Mouse (Mus musculus) heart, postnatal 0 days (tissue): ENCODE results near the gene Fsd1l. TPM values are rescaled to one million over a fixed set of nuclear protein-coding genes. Genes with fewer than 3 reads are reported as not detected.
A peak's percentile ranks its signal among the peaks of the same experiment; 100 is the strongest.

Source experiments
- ATAC-seq: fragments of 200-750 bp; cut with Nextera tagmentation; 2 replicates; pipeline ENCODE4 v1.8.0; 2017; ENCODE audit warnings: low read depth, moderate number of reproducible peaks, moderate library complexity; ENCODE audit not compliant: insufficient read depth
- DNase-seq: peaks from one replicate; pipeline ENCODE4 v3.0.0-alpha.2; 2016; ENCODE audit warnings: low spot score
- H3K27ac ChIP-seq: fragments of 300-500 bp; sonication (generic); 2 replicates; pipeline ENCODE4 v1.5.1; 2014; ENCODE audit warnings: low read depth, mild to moderate bottlenecking
- H3K27me3 ChIP-seq: fragments of 300-500 bp; sonication (generic); 2 replicates; pipeline ENCODE4 v1.6.1; 2014; ENCODE audit warnings: low read length, mixed read lengths; ENCODE audit not compliant: control insufficient read depth, insufficient read depth
- H3K36me3 ChIP-seq: fragments of 300-500 bp; sonication (generic); replicated peaks from 2 replicates; pipeline ENCODE4 v1.6.1; 2014; ENCODE audit warnings: low read length, mixed read lengths; ENCODE audit not compliant: control insufficient read depth, insufficient read depth
- H3K4me1 ChIP-seq: fragments of 300-500 bp; sonication (generic); 2 replicates; pipeline ENCODE4 v1.6.1; 2014; ENCODE audit warnings: antibody characterized with exemption; ENCODE audit not compliant: control insufficient read depth, insufficient read depth
- H3K4me2 ChIP-seq: fragments of 300-500 bp; sonication (generic); 2 replicates; pipeline ENCODE4 v1.6.1; 2014; ENCODE audit warnings: low read depth, mild to moderate bottlenecking, low read length, moderate library complexity
- H3K4me3 ChIP-seq: fragments of 300-500 bp; sonication (generic); 2 replicates; pipeline ENCODE4 v1.5.1; 2014; ENCODE audit warnings: low read depth, low read length
- H3K9ac ChIP-seq: fragments of 300-500 bp; sonication (generic); replicated peaks from 2 replicates; pipeline ENCODE4 v1.6.1; 2014; ENCODE audit warnings: low read depth, low read length, mixed read lengths
- H3K9me3 ChIP-seq: fragments of 300-500 bp; sonication (generic); replicated peaks from 2 replicates; pipeline ENCODE4 v1.6.1; 2016; ENCODE audit warnings: low read length; ENCODE audit not compliant: control insufficient read depth
- CTCF ChIP-seq: IDR thresholded peaks from 2 replicates; pipeline ENCODE4 v1.5.1; 2016; ENCODE audit warnings: antibody characterized with exemption, control low read depth, low read depth
- EP300 ChIP-seq: IDR thresholded peaks from 2 replicates; pipeline ENCODE4 v1.6.1; 2016; ENCODE audit warnings: antibody characterized with exemption, low read depth
- WGBS: fragments of 180-500 bp; shearing (Covaris S2); extraction: QIAGEN DNeasy Blood & Tissue Kit; methylation state at CpG from one replicate; pipeline ENCODE4 v1.1.7; 2014; 5-methylcytosine and 5-hydroxymethylcytosine counted together
- polyA plus RNA-seq: library from polyadenylated mRNA; unstranded; fragments of >200 nt; fragmentation: Nextera tagmentation; extraction: Ambion mirVana; gene quantifications from 2 replicates; pipeline ENCODE4 v1.2.1, GENCODE M21; 2015
- total RNA-seq: library from RNA; depleted of rRNA; stranded (reverse); fragments of >200 nt; gene quantifications from 2 replicates; pipeline ENCODE4 v1.2.3, GENCODE M21; 2014; ENCODE audit warnings: low replicate concordance

The Fsd1l gene
- total and polyA plus RNA-seq, 2 experiments from 2014 or later, result 6.3 to 7.0 TPM

DNA sequence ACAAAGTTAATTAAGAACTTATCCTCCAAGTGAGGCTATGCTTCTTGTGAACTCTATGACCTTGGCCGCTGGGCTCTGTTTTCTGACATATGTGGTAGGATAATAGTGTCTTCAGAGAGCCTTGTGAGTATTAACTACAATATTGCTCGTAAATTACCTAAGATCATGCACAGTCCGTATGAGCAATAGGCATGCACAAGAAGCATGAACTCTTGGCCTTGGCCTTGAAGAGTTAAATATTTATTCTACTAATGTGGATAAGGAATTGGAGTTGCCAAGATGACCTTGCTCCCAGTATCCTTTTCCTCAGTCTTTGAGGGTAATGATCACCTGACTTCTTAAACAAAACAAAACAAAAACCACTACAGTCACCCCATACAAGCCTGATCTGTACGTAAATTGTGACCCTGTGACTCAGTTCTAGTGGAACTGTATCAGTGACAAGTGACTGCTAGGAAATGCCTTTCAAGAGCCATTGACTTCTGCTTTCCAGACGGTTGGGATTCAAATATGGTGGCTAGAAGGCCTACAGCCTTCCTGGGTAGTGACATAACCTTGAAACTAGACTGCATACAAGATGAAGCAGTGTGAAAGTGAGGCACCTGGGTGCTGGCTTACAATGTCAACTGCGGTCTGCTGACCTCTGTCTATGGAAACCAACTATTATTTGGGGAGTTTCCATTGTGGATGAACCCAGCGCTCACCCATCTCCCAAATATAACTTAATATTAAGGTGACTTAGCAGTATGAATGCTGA lies 40.4 kb upstream of the Fsd1l start:
- Histone ChIP-seq H3K9me3 (no peaks in the 10 kb centered on the region), H3K4me3 (no peak overlapping the region), H3K27ac (peak overlapping the region; percentile 84), H3K9ac (no peak overlapping the region), H3K36me3 (no peaks in the 10 kb centered on the region), H3K4me1 (peaks cover 5% of the 10 kb centered on the region; the same call in 1 of the 2 replicates), H3K4me2 (no peak overlapping the region), H3K27me3 (no peaks in the 10 kb centered on the region)
- ATAC-seq (no peak), DNase-seq (no peak)
- TF ChIP-seq CTCF, result no peak
- TF ChIP-seq EP300, result no peak
- WGBS, result 80% methylated on average over 7 of the region's 7 CpGs

DNA sequence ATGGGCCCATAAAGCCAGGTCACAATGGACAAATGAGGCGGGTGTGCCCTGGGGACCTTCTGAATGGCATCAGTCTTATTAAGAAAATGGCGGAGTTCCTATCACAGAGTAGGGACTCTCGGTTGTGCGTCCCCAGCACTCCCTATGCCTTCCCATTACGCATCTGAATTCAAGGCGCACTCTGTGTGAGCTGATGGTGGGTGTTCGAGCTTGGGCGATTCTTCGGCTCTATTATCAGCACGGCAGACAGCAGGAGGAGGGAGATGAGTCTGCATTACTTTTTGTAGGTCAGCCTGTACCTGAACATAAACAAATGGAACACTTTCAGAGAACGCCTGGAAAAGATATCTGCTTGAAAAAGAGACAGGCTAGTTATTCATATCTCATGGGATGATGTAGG lies 39.7 kb upstream of the Fsd1l start:
- H3K27ac ChIP-seq, result peak overlapping the region; percentile 84
- no peak overlapping the region for H3K9ac ChIP-seq
- no peaks in the 10 kb centered on the region for H3K9me3 ChIP-seq
- H3K36me3 ChIP-seq, result no peaks in the 10 kb centered on the region
- no peaks in the 10 kb centered on the region for H3K27me3 ChIP-seq
- peaks cover 5% of the 10 kb centered on the region; the same call in 1 of the 2 replicates for H3K4me1 ChIP-seq
- TF ChIP-seq CTCF (no peak), EP300 (no peak)
- ATAC-seq (no peak), DNase-seq (no peak)
- no peak overlapping the region for H3K4me3 ChIP-seq
- no peak overlapping the region for H3K4me2 ChIP-seq
- 77% methylated on average over 11 of the region's 11 CpGs for WGBS

DNA sequence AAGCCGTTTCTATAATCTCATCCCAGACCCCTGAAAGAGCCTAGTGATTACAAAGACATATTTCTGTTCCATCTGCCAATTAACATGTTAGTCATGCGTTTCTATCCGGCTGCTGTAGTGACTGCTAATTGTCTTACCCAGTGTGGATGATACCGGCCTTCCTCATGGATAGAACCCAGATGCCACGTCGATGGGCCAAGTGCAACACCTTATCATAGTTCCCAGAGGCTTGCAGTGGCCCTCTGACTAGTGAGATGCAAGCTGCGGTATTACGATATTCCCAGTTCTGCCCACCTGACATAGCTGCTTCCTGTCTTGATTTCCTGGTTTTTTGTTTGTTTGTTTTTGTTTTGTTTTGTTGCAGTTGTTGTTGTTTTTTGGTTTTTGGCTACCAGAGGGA lies 39.3 kb upstream of the Fsd1l start:
- WGBS, result 58% methylated on average over 8 of the region's 8 CpGs
- TF ChIP-seq CTCF (no peak), EP300 (no peak)
- Histone ChIP-seq H3K4me2 (no peak overlapping the region), H3K4me1 (peaks cover 5% of the 10 kb centered on the region; the same call in 1 of the 2 replicates), H3K36me3 (no peaks in the 10 kb centered on the region), H3K9ac (no peak overlapping the region), H3K9me3 (no peaks in the 10 kb centered on the region), H3K4me3 (no peak overlapping the region), H3K27me3 (no peaks in the 10 kb centered on the region), H3K27ac (peak overlapping the region; percentile 84)
- DNase-seq (peak; percentile 46), ATAC-seq (peak; percentile 67)

DNA sequence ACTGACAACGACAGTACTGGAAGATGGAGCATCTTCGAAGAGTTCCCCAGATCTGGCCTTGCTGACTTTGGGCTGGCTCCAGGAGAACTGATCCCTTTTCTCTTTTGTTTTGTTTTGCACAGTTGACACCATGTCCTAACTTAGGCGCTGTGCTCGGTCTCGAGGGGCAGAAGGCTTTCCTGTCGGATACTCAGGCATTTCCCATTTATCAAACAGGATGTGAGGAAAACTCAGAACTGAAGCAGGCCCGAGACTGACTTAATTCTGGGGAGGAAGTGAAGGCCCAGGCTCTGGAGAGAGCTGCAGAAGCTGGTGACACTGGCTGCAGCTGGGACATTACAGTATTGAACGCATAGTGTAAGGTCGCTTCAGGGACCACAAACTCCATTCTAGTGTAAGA lies 38.9 kb upstream of the Fsd1l start:
- peak; percentile 77 for DNase-seq
- 49% methylated on average over 9 of the region's 9 CpGs for WGBS
- H3K9me3 ChIP-seq, result no peaks in the 10 kb centered on the region
- peak overlapping the region; percentile 84 for H3K27ac ChIP-seq
- peaks cover 5% of the 10 kb centered on the region; the same call in 1 of the 2 replicates for H3K4me1 ChIP-seq
- no peak overlapping the region for H3K4me3 ChIP-seq
- H3K9ac ChIP-seq, result no peak overlapping the region
- ATAC-seq, result peak; percentile 73
- H3K36me3 ChIP-seq, result no peaks in the 10 kb centered on the region
- no peak overlapping the region for H3K4me2 ChIP-seq
- no peaks in the 10 kb centered on the region for H3K27me3 ChIP-seq
- no peak for TF ChIP-seq CTCF
- TF ChIP-seq EP300, result peak; percentile 90; the same call in 1 of the 2 replicates

DNA sequence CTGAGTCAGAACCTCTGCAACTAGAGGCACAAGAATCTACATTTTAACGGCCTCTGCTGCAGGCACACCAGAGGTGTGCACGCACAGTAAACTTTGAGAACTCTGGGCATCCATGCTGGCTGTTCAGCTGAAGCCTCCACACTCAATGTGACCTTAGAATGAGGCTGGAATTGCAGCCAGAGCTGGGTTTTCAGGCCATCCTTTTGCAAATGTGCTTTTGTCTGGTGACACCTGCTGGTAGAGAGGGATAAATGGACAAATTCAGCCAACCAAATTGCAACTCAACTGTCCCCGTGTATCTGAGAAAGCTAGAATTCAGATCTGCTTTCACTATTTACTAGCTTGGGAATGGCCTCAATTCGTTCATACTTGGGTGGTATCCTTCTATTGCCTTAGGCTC lies 37.1 kb upstream of the Fsd1l start:
- peak; percentile 91 for DNase-seq
- no peak overlapping the region for H3K27ac ChIP-seq
- peak; percentile 31; the same call in 1 of the 2 replicates for ATAC-seq
- H3K27me3 ChIP-seq, result no peaks in the 10 kb centered on the region
- no peaks in the 10 kb centered on the region for H3K36me3 ChIP-seq
- no peak overlapping the region for H3K4me3 ChIP-seq
- TF ChIP-seq EP300 (no peak), CTCF (peak; percentile 89)
- WGBS, result 21% methylated on average over 4 of the region's 4 CpGs
- H3K9ac ChIP-seq, result no peak overlapping the region
- no peaks in the 10 kb centered on the region for H3K9me3 ChIP-seq
- no peak overlapping the region for H3K4me2 ChIP-seq
- H3K4me1 ChIP-seq, result peaks cover 5% of the 10 kb centered on the region; the same call in 1 of the 2 replicates
